Mouse (Mus musculus) megakaryocyte, embryonic 14.5 days (primary cell): ENCODE results near the gene Trpc4ap.

ENCODE experiments used
- FLI1 ChIP-seq: IDR thresholded peaks from 2 replicates; pipeline ENCODE4 v1.6.1; 2012; ENCODE audit warnings: low read length, inconsistent platforms, mixed read lengths
- GATA1 ChIP-seq: IDR thresholded peaks from 3 replicates; pipeline ENCODE4 v1.6.1; 2012; ENCODE audit warnings: mixed read lengths, low read length, inconsistent platforms, borderline replicate concordance

DNA sequence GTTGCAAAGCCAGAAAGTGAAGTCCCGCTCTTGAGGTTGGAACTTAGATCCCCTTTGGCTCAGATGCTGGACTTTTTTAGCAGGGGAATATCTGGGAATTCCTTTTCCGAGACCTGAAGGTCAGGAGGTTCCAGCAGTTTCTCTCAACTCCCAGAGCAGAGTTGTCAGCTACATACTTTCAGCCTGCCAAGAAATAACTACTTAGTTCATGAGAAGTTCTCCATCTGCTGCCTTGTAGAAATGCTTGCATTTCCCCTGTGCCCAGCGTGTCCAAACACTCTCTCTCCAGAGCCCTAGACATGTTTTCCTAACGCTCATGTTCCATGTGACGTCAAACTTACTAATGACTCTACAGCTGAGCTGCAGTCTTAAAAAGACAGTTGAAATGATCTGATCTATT, 42.9 kb upstream of the Trpc4ap start:
- TF ChIP-seq GATA1 = no peak
- TF ChIP-seq FLI1 = no peak
